Mouse (Mus musculus) CH12.LX (cell line): ENCODE results near the gene Hist1h2bl. TPM values are rescaled to one million over a fixed set of nuclear protein-coding genes. Genes with fewer than 3 reads are reported as not detected.

Source experiments
- DNase-seq: peaks from one replicate; pipeline ENCODE4 v3.0.0-alpha.2; 2013; ENCODE audit errors: extremely low read depth
- H3K27ac ChIP-seq: 2 replicates; pipeline ENCODE4 v1.5.1; 2012; ENCODE audit warnings: low read depth, mild to moderate bottlenecking, control low read depth, moderate library complexity; ENCODE audit not compliant: insufficient read depth
- H3K27me3 ChIP-seq: replicated peaks from 2 replicates; pipeline ENCODE3; 2012; ENCODE audit warnings: inconsistent platforms
- H3K36me3 ChIP-seq, 2 experiments: replicated peaks in 1 of 2; 2 replicates each; pipeline versions ENCODE3 to v1.6.1; 2012; ENCODE audit warnings: inconsistent platforms in 1 of 2, low read length in 1 of 2, mild to moderate bottlenecking in 1 of 2, mixed read lengths in 1 of 2, moderate library complexity in 1 of 2; ENCODE audit not compliant: control insufficient read depth in 1 of 2, insufficient read depth in 1 of 2
- H3K4me1 ChIP-seq, 2 experiments: 2 replicates each; pipeline ENCODE4 v1.6.1; 2012; ENCODE audit warnings: inconsistent platforms in 1 of 2, moderate library complexity in 1 of 2; ENCODE audit not compliant: insufficient read depth in 2 of 2, control insufficient read depth in 1 of 2
- H3K4me2 ChIP-seq: 2 replicates; pipeline ENCODE4 v1.6.1; 2012; ENCODE audit warnings: low read depth, mild to moderate bottlenecking, control low read depth; ENCODE audit not compliant: poor library complexity, insufficient read depth, severe bottlenecking
- H3K4me3 ChIP-seq, 3 experiments: fragments of 150-350 bp in 1 of 3; sonication (generic) in 1 of 3; replicated peaks in 1 of 3; 2 replicates each; pipeline versions ENCODE3 to v1.5.1; 2011 to 2012; ENCODE audit warnings: low read depth in 2 of 3, low read length in 2 of 3, mild to moderate bottlenecking in 2 of 3, moderate library complexity in 2 of 3, control low read depth in 1 of 3, improper control_type of control experiment in 1 of 3, inconsistent platforms in 1 of 3, mixed read lengths in 1 of 3; ENCODE audit not compliant: poor library complexity in 1 of 3
- H3K79me2 ChIP-seq: replicated peaks from 2 replicates; pipeline ENCODE4 v1.6.1; 2012; ENCODE audit warnings: mild to moderate bottlenecking, moderate library complexity; ENCODE audit not compliant: control insufficient read depth, poor library complexity, insufficient read depth, severe bottlenecking; ENCODE audit errors: extremely low read depth
- H3K9ac ChIP-seq: 2 replicates; pipeline ENCODE4 v1.6.1; 2012; ENCODE audit warnings: low read depth, mild to moderate bottlenecking, control low read depth, moderate library complexity; ENCODE audit not compliant: insufficient read depth
- H3K9me3 ChIP-seq: replicated peaks from 2 replicates; pipeline ENCODE3; 2012; ENCODE audit warnings: low read length, inconsistent platforms, mixed read lengths
- CHD1 ChIP-seq: IDR thresholded peaks from 2 replicates; pipeline ENCODE4 v1.6.1; 2012; ENCODE audit warnings: low read depth, low read length, improper control_type of control experiment, inconsistent platforms
- CHD2 ChIP-seq: IDR thresholded peaks from 2 replicates; pipeline ENCODE4 v1.6.1; 2011; ENCODE audit warnings: low read length, improper control_type of control experiment
- E2F4 ChIP-seq: IDR thresholded peaks from 2 replicates; pipeline ENCODE4 v1.6.1; 2011; ENCODE audit warnings: low read depth, low read length, improper control_type of control experiment; ENCODE audit not compliant: insufficient replicate concordance
- ELF1 ChIP-seq: IDR thresholded peaks from 2 replicates; pipeline ENCODE4 v1.6.1; 2014; ENCODE audit warnings: low read depth, mild to moderate bottlenecking, inconsistent platforms, low read length, improper control_type of control experiment
- EP300 ChIP-seq: IDR thresholded peaks from 2 replicates; pipeline ENCODE4 v1.6.1; 2011; ENCODE audit warnings: low read length, improper control_type of control experiment
- GABPA ChIP-seq: IDR thresholded peaks from 2 replicates; pipeline ENCODE4 v1.6.1; 2012; ENCODE audit warnings: low read depth, low read length, improper control_type of control experiment, inconsistent platforms; ENCODE audit not compliant: insufficient replicate concordance
- HCFC1 ChIP-seq: IDR thresholded peaks from 2 replicates; pipeline ENCODE4 v1.6.1; 2012; ENCODE audit warnings: low read depth, mild to moderate bottlenecking, inconsistent platforms, low read length, improper control_type of control experiment
- JUN ChIP-seq: IDR thresholded peaks from 2 replicates; pipeline ENCODE4 v1.6.1; 2011; ENCODE audit warnings: low read depth, mild to moderate bottlenecking, low read length, improper control_type of control experiment, moderate library complexity; ENCODE audit not compliant: insufficient read depth
- MAFK ChIP-seq: IDR thresholded peaks from 2 replicates; pipeline ENCODE4 v1.6.1; 2011; ENCODE audit warnings: low read length, improper control_type of control experiment; ENCODE audit not compliant: insufficient replicate concordance
- MAX ChIP-seq: IDR thresholded peaks from 2 replicates; pipeline ENCODE4 v1.6.1; 2011; ENCODE audit warnings: low read length, improper control_type of control experiment
- MAZ ChIP-seq: IDR thresholded peaks from 2 replicates; pipeline ENCODE4 v1.6.1; 2012; ENCODE audit warnings: low read depth, mild to moderate bottlenecking, inconsistent platforms, low read length, improper control_type of control experiment, moderate library complexity
- MXI1 ChIP-seq: IDR thresholded peaks from 2 replicates; pipeline ENCODE4 v1.6.1; 2011; ENCODE audit warnings: mild to moderate bottlenecking, low read depth, low read length, improper control_type of control experiment
- MYC ChIP-seq: IDR thresholded peaks from 2 replicates; pipeline ENCODE4 v1.6.1; 2011; ENCODE audit warnings: low read depth, mild to moderate bottlenecking, improper control_type of control experiment, low read length
- NRF1 ChIP-seq: IDR thresholded peaks from 2 replicates; pipeline ENCODE4 v1.6.1; 2014; ENCODE audit warnings: low read depth, mild to moderate bottlenecking, inconsistent platforms, low read length, improper control_type of control experiment, moderate library complexity
- PAX5 ChIP-seq: IDR thresholded peaks from 2 replicates; pipeline ENCODE4 v1.6.1; 2012; ENCODE audit warnings: low read length, inconsistent platforms, mixed read lengths
- POLR2A ChIP-seq: IDR thresholded peaks from 2 replicates; pipeline ENCODE4 v1.6.1; 2011; ENCODE audit warnings: low read depth, mild to moderate bottlenecking, improper control_type of control experiment, low read length
- POLR2AphosphoS2 ChIP-seq: IDR thresholded peaks from 2 replicates; pipeline ENCODE4 v1.6.1; 2011; ENCODE audit warnings: low read depth, low read length, improper control_type of control experiment
- SIN3A ChIP-seq: IDR thresholded peaks from 2 replicates; pipeline ENCODE4 v1.6.1; 2012; ENCODE audit warnings: low read length, improper control_type of control experiment, inconsistent platforms
- SMC3 ChIP-seq: IDR thresholded peaks from 2 replicates; pipeline ENCODE4 v1.6.1; 2011; ENCODE audit warnings: low read depth, low read length, improper control_type of control experiment
- TBP ChIP-seq: conservative IDR thresholded peaks from 2 replicates; pipeline ENCODE4 v1.6.1; 2011; ENCODE audit warnings: low read depth, low read length, improper control_type of control experiment
- TCF12 ChIP-seq: IDR thresholded peaks from 2 replicates; pipeline ENCODE4 v1.6.1; 2014; ENCODE audit warnings: low read depth, mild to moderate bottlenecking, inconsistent platforms, low read length, improper control_type of control experiment
- USF1 ChIP-seq: IDR thresholded peaks from 2 replicates; pipeline ENCODE4 v1.6.1; 2014; ENCODE audit warnings: low read depth, mild to moderate bottlenecking, inconsistent platforms, low read length, improper control_type of control experiment
- USF2 ChIP-seq: conservative IDR thresholded peaks from 2 replicates; pipeline ENCODE4 v1.6.1; 2011; ENCODE audit warnings: low read depth, low read length, improper control_type of control experiment
- ZC3H11A ChIP-seq: IDR thresholded peaks from 2 replicates; pipeline ENCODE4 v1.6.1; 2012; ENCODE audit warnings: low read depth, mild to moderate bottlenecking, inconsistent platforms, low read length, improper control_type of control experiment
- ZMIZ1 ChIP-seq: IDR thresholded peaks from 2 replicates; pipeline ENCODE4 v1.6.1; 2012; ENCODE audit warnings: low read depth, mild to moderate bottlenecking, inconsistent platforms, low read length, improper control_type of control experiment
- dilution Hi-C: fragments of 300-500 bp; cut with MboI; formaldehyde crosslinking; loops from 2 replicates; pipeline ENCODE4 v1.14.3; 2020; ENCODE audit warnings: low sequenced_read_pairs; ENCODE audit not compliant: extremely low pct_unique_long_range_greater_than_20kb, extremely low pct_ligation_motif_present
- in situ Hi-C: fragments of 300-500 bp; cut with MboI; formaldehyde crosslinking; loops from 3 replicates; pipeline ENCODE4 v1.14.3; 2019; ENCODE audit warnings: low sequenced_read_pairs, low pct_ligation_motif_present, low pct_unique_long_range_greater_than_20kb, mixed read lengths
- polyA plus RNA-seq: library from polyadenylated mRNA; unstranded; fragments of >175 nt; gene quantifications from 2 replicates; pipeline ENCODE4 v1.2.1, GENCODE M21; 2012; ENCODE audit warnings: low read depth; ENCODE audit not compliant: insufficient read length
- total RNA-seq, 2 experiments: library from RNA; depleted of rRNA; stranded (reverse); fragments of 300-350 nt in 1 of 2; fragments of >200 nt in 1 of 2; gene quantifications; 2 replicates each; pipeline ENCODE4 v1.2.3; 2012 to 2014

Gene Hist1h2bl
- total and polyA plus RNA-seq, 3 experiments = 1.7 to 897 (median 18.1) TPM

DNA sequence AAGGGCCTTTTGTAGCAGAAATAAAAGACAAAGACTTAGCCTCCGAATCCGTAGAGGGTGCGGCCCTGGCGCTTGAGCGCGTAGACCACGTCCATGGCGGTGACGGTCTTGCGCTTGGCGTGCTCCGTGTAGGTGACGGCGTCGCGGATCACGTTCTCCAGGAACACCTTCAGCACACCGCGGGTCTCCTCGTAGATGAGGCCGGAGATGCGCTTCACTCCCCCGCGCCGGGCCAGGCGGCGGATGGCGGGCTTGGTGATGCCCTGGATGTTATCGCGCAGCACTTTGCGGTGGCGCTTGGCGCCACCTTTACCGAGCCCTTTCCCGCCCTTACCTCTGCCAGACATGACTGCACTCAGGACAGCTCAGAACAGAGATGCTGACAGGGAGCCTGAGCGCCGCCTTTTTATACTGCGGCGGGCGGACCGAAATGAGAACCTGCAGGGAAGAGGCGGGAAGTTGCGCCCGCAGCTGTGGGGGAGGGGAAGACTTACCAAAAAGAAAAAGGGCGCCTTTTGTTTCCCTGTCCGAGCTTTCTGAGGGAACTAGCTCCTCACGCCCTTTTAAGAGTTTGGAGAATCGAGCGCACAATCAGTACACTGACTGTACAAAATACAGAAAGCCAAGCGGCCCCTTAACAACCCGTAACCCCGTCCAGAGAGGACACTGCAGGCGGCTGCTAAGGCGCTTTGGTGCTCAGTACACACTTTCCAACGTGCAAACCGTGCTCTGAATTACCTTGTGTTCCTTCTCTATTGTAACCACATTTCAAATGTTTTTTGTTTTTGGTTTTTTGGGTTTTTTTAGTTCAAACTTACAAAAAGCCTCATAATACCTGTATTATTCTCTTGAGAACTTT is 34.4 kb upstream of the Hist1h2bl start, which contains the start of gene Hist1h4k (continued):
- TF ChIP-seq MXI1 = peak; percentile 84
- peak; percentile 46; the same call in 1 of the 2 replicates for TF ChIP-seq ELF1
- peak; percentile 41; the same call in 1 of the 2 replicates for TF ChIP-seq MAFK
- TF ChIP-seq POLR2A = peak; percentile 96
- TF ChIP-seq ZMIZ1 = peak; percentile 100
- TF ChIP-seq, all 38 proteins: peak for 20; not testable (repeated sequence) for 18

DNA sequence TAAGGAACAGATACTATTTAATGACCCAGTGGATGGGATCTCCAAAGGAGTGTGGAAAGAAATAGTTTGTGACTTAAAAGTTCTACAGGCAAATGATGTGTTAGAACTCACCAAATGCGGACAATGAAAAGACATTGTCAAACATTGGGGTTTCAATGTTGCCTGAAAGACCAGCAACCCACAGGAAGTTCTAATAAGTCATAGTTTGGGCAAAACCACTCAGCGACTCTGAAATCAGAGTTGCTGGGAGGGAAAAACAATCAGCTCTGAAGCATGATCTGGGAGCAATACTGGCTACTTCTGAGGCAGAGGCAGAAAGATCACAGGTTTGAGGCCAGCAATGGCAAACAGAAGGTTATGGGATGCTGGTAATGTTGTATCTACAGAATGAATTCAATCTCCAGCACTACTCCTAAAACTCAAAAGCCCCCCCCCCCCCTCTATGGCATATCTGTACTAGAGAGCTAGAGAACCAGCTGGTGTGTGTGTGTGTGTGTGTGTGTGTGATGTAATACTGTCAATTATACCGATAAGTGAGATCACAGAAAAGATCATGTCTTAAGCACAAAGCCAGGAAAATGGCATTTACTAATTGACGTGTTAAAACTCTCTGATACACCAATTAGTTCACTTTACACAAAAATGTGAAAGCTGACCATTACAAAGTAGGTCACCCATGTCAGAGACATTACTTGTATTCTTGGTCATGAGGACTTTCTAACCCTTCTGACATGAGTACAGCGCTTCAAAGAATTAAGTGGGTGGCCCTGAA is 33.6 kb upstream of the Hist1h2bl start:
- TF ChIP-seq SIN3A (no peak; the same call in 1 of the 2 replicates), ZC3H11A (no peak), TBP (0 out of 2 replicates have a peak, but pooled peaks have one; percentile 18), SMC3 (peak; percentile 16; the same call in 1 of the 2 replicates), CHD1 (peak; percentile 64), USF2 (peak; percentile 46), CHD2 (no peak), MAX (no peak), NRF1 (no peak), GABPA (no peak), MYC (no peak; the same call in 1 of the 2 replicates), TCF12 (no peak), EP300 (no peak), HCFC1 (0 out of 2 replicates have a peak, but pooled peaks have one; percentile 8), MAZ (0 out of 2 replicates have a peak, but pooled peaks have one; percentile 18), USF1 (no peak), PAX5 (no peak), ZMIZ1 (no peak), JUN (no peak), E2F4 (0 out of 2 replicates have a peak, but pooled peaks have one; percentile 65), POLR2AphosphoS2 (peak; percentile 99), POLR2A (peak; percentile 91)
- peak overlapping the region; percentile 85 for H3K4me2 ChIP-seq
- no peaks in the 10 kb centered on the region for H3K36me3 ChIP-seq
- in situ Hi-C loops = loop anchor here (10.0 to 25.0 kb wide), 2 partner anchors 285 to 1813 kb away; partner anchors contain the start of genes Hist1h1d, Hist1h2ad, Hist1h2ae and Hist1h2ah
- H3K27ac ChIP-seq = peak overlapping the region; percentile 73
- DNase-seq = peak; percentile 67
- dilution Hi-C loops = no loop called here
- H3K4me1 ChIP-seq = peaks cover 0 to 14% of the 10 kb centered on the region in 2 experiments; a peak in 2 of 4 replicates
- no peaks in the 10 kb centered on the region for H3K27me3 ChIP-seq
- peak overlapping the region; percentile 53 to 69 (median 55) for H3K4me3 ChIP-seq
- H3K79me2 ChIP-seq = no peaks in the 10 kb centered on the region
- peak overlapping the region; percentile 86 for H3K9ac ChIP-seq
- no peaks in the 10 kb centered on the region for H3K9me3 ChIP-seq
